Mouse (Mus musculus) telencephalon, adult 2 months (tissue): ENCODE data around the gene Snx32.

Experiments used
- DNase-seq: peaks from one replicate; pipeline ENCODE4 v3.0.0-alpha.2; 2011; ENCODE audit warnings: low read depth, low spot score

Snx32 gene

DNA sequence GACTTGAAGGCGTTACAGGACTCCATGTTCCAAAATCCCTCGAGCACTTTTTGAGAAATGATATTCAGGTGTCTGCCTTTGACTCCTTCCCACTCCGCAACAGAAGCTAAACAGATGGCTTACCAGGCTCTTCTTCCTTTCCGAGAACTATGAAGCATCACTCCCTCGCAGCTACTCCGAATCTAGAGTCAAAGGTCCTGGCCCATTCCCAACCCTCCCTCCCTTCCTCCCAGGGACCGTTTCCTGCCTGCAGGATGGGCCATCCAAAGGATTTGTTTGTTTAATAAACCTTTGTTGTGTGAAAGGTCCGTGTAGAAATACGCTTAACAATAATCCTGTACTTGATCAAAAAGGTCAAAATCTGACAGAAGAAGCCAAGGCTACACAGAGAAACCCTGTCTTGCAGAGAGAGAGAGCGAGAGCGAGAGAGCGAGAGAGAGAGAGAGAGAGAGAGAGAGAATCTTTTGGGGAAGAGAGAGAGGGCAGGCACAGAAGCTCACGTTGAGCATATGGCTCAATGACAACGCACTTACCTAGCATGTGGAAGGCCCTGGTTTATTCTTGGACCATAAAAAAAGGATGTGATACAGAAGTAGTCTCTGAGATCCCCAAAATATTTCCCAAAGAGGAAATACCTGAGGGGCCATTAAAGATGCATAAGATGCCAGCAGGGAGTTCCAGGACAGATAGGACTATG is 52.4 kb downstream of the Snx32 start, which contains the start of gene Ccdc85b:
Ccdc85b (minus strand) TSS at position 149 of the 697 bp plus-strand sequence.
- DNase-seq, result no peak

DNA sequence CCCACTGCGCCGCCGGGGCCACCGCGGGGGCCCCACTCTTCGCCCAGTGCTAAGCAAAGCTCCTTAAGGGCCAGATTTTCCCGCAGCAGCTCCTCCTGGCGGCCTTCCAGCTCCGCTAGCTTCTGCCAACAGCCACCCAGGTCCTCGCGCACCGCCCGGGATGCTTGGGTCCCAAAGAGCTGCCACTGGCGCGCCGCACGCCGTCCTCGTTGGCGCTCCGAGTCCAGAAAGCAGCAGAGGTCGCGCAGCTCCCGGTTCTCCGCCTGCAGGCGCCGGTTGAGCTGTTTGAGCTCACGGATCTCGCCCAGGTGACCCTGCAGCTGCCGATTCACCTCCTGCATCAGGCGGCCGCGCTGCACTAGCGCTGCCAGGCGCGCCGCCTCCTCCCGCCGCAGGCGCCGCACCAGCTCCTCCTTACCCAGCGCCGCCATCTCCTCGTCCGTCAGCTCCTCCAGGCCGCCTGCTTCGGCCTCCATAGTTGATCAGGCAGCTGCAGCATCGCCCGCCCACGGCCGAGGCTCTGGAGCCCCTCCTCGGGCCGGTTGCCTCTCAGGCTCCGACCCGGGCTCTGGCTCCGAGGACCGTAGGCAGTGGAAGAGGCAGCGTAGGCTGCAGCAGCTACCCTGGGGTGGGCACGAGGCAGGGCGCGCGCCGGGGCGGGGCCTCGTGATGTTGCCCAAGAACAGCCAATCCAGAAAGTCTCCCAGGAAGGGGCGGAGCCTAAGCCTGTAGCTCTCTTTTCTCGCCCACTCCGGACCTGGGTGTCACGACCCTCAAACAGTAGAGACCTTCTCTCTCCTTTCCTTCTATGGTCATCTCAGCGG is 53.2 kb downstream of the Snx32 start:
- DNase-seq, result peak; percentile 91

- DNase-seq, result no peak
These were observed 54.0 kb downstream of the Snx32 start for GRCm38 (mm10) chr19:5456241-5456921.

DNA sequence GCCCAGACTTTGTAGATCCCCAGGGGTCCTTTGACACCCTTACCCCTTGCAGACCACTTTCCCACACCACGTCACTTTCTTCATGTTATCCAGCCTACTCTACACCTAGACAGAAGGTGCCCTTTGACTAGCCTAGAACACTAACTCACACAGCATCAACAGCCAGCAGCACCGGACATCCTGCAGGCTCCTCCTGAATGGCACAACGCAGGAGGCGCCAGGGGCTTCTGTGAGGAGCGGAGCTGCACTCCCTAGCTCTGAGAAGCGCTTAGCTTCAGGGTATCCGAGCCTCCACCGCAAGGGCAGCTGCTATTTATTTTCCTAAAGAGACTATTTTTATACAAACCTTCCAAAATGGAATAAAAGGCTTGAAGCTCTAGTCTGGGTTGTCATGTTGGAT is 54.8 kb downstream of the Snx32 start:
- DNase-seq, result no peak

GRCm38 (mm10) chr19:5455037-5455436 is 55.3 kb downstream of the Snx32 start:
- no peak for DNase-seq

DNA sequence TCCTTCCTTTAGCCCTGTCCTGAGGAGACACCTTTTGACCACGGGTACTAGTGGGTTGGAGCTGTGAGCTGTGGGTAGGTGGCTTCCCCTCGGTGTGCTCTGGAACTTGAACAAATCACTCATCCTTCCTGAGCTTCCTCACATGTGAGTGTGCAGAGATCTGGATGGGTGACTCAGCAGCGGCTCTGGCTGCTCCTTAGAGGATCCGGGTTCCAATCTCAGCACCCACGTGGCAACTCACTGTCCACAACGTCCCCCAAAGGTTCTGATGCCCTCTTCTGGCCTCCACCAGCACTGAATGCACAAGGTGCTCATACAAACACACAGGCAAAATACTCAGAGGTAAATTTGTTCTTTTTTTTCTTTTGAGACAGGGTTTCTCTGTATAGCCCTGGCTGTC is 58.6 kb downstream of the Snx32 start:
- no peak for DNase-seq

DNA sequence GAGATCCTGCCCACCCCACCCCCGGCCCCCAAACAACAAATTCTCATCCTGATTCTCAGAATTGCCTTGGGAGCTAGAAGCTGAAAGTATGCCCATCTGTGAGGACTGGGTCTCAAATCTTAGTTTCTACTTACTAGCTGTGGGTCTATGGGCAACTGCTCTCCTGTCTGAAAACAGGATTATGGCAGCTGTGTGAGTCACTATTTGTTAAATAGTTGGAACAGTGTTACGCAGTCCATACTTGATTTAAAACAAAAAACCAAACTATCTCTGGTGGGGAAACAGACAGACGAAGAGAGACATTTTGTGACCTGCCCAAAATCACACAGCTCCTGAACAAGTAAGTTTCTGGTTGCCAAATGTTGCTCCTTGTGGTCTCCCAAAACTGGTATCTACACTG is 60.7 kb downstream of the Snx32 start:
- no peak for DNase-seq

- DNase-seq, result no peak
These were observed 61.8 kb downstream of the Snx32 start for GRCm38 (mm10) chr19:5448354-5449150.

DNA sequence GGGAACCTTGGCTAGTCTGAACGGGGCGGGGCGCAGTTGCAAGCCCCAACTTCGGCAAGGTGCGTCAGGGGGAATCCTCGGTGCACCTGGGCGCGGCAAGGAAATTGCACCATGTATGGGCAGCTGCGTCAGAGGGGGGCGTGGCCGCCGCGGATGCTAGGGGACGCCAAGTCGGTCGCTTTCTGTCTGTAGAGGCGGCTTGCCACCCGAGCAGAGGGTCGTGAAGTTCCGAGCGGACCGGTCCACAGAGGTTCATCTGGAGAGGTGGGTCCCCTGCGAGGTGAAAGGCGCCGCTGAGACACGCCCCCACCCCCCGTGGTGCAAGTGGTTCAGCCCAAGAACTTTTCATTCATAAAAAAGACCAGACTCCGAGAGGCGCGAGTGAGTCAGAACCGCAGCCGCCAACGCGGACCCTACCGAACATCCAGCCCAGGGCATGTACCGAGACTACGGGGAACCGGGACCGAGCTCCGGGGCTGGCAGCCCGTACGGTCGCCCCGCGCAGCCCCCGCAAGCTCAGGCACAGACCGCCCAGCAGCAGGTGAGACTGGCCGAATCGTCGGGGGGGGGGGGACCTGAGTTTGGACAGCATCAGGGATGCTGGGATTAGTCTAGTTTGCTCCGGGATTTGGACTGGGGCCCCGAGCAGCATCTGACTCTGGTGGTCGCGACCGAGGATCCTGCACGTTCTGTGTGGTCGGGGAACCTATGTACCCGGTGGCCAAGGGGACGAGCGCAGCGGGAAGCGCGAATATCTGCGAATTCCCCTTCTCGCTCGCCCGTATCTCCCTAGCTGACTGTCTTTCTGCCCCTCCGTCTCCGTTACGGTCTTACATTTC is 62.6 kb downstream of the Snx32 start, which contains the start of gene Fosl1:
Fosl1 (plus strand) TSS at position 33 of the 839 bp plus-strand sequence.
- DNase-seq, result no peak

GRCm38 (mm10) chr19:5445747-5446146 is 64.6 kb downstream of the Snx32 start:
- no peak for DNase-seq

- no peak for DNase-seq
These were observed 65.4 kb downstream of the Snx32 start for GRCm38 (mm10) chr19:5444954-5445353.

DNA sequence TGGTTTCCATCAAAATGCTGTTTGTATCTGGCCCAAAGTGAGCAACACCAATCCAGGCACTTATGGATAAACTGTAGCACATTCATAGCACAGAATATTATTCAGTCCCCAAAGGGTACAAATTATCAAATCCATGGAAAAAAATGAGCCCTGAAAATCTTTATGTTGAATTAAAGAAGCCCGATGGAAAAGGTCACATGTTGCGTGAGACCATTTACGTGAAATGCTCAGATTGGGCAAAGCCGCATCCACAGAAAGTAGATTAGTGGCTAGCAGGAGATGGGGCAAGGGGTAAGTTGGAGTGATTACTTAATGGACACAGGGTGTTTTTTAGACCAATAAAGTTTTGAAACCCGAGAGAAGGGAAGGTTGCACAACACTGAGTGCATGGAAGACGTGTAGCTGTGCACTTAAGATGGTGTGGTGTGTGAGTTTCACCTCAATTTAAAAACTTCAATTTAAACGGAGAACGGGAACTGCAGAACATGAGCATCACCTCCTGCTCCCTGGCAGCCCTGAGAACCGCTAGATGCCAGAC is 65.9 kb downstream of the Snx32 start:
- DNase-seq, result no peak
